Mouse (Mus musculus): ENCODE measurements around the gene Ggnbp2.
A peak's percentile ranks its signal among the peaks of the same experiment; 100 is the strongest.

Gene Ggnbp2

DNA sequence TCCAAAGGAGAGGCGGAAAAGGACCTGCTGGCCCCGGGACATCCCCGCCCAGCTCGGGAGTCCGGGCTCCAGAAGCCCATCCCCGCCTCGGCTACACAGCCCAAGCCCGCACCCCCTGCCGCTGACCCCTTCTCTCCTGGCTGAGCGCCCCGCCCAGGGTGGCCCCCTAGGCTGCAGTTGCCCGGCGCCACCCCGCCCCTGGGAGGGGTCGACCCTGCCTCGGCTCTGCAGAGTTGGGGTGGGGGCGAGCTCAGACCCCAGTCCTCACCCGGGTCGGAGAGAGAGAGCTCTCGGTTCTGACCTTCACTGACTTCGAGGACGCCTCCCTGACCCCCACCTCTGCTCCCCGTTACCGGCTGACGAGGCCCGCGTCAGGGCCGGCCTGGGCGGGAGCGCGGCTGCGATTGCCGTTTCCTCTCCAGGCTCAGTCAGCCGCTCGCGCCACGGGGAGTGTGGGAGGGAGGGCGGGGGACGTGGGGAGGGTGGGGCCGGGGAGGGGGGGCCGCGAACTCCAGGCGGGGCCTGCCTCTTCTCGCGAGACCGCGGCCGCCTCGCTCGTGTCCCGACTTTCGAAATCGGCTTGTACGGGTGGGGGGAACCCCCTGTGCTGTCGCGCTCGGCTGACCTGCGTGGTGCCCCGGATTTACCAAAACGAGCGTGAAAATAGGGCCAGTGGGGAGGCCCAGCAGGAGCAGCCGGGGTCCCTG lies at the start of gene Ggnbp2:
Gene Ggnbp2, minus strand, starts transcription at position 481 of the 707 bp plus-strand sequence.
- peak; percentile 95 for DNase-seq (ENCODE audit: low spot score)

DNA sequence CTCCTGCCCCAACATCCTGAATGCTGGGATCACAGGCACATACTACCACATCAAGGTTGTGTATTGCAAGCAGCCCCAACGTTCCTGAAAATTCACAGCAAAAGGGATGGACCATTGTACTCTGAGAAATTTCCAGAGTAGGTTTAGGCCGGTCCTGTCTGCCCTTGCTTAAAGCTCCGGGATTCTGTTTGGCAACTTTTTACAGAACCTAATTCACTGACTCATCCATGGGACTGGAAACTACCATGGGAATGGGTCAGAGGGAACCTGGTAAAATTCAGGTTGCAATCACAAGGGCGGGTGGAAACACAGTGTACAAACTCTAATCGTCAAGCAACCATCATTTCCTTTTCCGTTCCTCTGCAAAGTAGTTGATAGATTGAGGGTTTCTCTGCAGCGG lies 49.3 kb upstream of the Ggnbp2 start:
- DNase-seq (ENCODE audit: low spot score) = no peak

DNA sequence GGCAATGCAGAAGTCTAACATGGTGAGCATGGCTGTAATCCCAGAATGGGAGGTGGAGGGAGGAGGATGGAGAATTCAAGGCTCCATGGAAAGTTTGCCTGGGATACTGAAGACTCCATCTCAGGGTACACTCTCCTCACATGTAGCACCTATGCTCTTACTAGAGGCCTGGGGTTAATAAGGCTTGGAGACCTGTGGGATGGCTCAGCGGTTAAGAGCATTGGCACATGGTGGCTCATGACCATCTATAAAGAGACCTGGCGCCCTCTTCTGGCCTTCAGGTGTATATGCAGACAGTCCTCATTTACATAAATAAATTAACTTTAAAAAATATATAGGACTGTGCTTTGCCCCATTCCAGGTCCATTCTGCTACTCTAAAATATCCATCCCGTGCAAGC lies 48.7 kb upstream of the Ggnbp2 start:
- peak; percentile 25 for DNase-seq (ENCODE audit: low spot score)

DNA sequence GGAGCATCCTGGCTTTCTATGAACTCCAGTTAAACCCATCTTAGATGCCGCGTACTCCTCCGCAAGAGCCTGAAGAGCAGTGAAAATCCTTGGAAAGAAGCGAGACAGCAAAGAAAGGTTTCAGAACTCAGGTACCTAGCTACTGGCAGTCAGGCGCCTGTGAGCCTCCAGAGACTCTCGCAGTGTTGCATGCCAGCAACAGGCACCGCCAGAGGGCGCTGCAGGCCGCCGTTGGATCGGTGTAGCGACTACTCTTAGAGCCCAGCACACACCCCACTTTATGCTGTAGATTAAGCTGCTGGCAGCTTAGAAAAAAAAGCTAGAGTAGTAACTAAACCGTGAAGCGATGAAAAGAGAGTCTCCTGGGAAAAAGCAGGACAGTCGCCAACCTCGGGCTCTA lies 47.8 kb upstream of the Ggnbp2 start:
- DNase-seq (ENCODE audit: low spot score) = peak; percentile 84

DNA sequence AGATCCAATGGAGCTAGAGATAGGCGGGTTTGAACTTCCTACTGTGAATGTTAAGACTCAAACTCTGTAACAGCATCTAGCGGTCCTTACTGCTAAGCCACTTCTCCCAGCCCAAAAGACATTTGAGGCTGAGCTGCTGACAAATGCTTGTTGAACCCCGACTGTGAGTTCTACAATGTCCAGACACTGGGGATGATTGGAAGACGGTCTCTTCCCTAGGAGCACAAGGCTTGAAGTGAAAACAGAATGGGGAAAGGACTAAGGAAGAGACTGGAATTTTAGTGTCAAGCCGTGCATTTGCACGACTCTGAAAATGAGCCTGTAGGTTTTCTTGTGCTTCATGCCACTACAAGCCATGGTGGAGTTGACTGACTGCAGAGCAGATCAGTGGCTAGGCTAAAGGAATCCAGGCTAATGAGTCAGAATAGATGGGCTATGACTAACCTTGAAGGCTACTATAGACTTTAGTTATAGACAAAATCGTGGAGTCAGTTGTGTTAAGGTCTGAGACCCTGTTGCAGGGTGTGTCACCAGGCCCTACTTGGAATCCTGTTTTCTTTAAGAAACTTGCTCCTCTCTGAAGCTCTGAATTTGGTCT lies 46.2 kb upstream of the Ggnbp2 start:
- no peak for DNase-seq (ENCODE audit: low spot score)

DNA sequence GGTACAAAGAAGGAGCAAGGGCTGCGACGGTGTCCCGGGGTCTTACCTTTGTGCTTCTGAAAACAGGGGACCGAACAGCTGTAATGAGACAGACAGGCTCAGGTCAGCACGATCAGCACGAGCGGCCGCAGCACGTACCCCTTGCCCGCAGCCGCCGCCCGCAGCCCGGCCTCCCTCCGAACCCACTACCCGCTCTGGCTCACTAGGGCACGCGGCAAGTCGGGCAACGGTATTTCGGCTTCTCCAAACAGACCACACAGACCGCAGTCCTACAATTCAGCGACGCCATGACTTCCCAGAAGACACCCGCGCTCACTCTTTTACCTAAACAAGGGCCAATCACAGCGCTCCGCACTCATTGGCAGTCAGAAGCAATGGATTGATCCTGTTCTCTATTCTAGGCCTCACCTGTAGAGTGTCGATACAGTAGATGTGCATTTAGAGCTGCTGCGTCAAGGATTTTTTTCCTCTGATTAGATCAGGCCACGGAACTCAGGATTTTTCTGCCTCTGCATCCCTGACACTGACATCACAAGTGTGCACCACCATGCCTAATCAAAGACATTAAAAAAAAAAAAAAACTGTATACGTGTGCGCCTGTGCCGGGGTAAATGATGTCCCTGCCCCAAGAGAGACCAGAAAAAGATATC lies 45.6 kb upstream of the Ggnbp2 start, which contains the start of gene Znhit3:
Gene Znhit3, minus strand, starts transcription at position 314 of the 650 bp plus-strand sequence.
- DNase-seq (ENCODE audit: low spot score) = peak; percentile 89

DNA sequence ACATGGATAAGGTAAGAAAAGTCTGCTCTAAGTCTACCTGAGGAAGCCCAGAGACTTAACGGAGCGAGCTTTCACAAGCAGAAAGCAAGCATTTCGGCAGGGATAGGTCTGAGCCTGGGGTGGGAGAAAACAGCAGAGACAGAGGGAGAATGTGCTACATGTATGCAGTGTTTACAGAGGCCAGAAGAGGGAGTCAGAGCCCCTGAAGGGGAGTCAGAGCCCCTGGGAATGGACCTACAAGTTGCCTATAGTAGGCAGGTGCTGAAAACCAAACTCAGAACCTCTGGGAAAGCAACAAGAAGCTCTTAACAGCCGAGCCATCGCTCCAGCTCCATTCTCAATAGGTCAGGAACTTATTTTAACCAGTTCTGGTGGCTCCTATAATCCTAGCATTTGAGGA lies 44.1 kb upstream of the Ggnbp2 start:
- DNase-seq (ENCODE audit: low spot score) = no peak

DNA sequence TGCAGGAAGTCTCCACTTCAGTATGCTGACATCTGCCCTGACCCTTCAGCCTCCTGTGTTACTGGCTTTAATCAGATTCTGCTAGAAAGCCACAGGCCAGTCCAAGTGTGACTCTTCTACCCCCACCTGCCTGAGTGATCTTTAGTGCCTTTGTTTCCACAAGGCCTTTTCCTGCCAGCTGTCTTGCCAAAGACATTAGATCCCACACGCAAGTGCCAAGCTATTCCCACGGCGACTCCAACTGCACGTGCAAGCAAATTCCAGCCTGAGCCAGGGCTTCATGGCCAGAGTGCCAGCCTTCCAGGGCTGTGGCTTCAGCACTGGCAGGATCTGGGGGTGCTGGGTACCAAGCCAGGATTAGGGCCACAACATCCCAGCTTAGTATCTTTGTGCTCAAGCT lies 39.8 kb upstream of the Ggnbp2 start:
- no peak for DNase-seq (ENCODE audit: low spot score)

DNA sequence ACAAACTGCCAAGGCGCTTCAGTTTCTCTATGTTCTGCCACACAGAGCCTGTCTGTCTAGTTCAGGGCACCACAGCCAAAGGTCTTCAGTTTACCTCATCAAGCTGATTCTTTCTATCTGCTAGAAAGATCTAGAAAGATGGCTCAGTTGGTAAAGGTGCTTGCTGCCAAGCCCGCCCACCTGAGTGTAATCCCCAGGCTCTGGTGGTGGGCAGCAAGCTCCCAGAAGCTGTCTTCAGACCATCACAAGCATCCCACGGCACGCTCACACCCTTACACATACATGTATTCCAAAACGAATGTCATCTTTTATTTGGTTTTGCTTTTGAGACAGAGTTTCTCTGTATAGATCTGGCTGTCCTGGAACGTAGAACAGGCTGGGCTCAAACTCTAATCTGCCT lies 37.9 kb upstream of the Ggnbp2 start:
- no peak for DNase-seq (ENCODE audit: low spot score)

DNA sequence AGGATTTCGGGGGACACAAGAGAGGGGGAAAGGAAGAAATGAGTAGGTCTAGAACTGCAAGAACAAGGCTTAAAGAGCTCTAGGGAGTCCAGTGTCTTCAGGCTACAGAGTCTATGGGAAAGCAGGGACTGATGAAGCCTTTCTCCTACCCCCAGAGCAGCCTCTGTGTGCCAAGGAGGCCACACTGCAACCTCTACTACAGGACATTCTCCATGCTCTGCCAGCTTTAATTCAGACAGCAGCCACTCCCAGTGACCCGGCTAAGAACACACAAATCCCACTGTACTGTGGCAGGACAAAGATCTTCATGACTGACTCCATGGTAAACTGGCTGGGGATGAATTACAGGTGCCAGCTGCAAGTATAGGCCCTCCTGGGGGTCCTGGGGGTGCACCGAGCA lies 36.5 kb upstream of the Ggnbp2 start:
- no peak for DNase-seq (ENCODE audit: low spot score)

DNA sequence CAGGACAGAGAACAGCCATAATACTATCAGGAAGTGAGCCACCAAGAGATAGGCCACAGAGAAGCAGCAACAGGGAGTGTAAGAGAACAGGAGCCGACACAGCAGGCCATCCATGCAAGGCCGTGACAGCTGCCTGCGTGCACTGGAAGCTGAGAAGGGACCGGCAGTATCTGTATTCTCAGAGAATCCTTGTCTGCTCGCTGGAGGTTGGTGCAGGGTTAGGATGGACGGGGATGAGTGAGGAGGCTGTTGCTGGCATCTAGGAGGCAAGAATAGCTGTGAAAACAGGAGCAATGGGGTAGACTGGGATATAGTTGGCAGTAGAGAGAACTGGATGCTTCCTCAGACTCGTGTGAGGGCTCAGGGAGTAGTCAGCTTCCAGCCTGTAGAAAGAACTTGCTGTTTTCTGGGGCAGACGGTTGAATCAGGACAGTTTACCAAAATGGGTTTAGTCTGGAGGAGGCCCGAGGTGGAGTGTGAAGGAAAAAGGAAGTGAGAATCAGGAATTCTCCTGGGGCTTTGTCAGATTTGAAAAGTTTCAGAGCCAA lies 34.1 kb upstream of the Ggnbp2 start:
- DNase-seq (ENCODE audit: low spot score) = no peak

DNA sequence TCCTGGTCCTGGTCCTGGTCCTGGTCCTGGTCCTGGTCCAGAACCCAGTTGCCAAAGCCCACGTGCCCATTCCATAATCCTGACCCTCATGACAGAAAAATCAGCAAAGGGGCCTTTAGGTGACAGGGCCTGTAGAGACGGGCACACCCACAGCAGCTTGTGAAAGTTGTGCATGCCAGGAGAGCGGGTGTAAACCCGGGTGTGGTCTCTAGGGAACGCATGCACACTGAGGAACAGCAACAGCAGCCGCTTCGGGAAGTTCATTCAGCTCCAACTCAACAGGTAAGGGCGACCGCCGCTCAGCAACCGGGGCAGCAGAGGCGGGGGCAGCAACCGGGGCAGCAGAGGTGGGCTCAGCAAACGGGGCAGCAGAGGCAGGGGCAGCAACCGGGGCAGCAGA lies 22.5 kb upstream of the Ggnbp2 start:
- DNase-seq (ENCODE audit: low spot score) = no peak

DNA sequence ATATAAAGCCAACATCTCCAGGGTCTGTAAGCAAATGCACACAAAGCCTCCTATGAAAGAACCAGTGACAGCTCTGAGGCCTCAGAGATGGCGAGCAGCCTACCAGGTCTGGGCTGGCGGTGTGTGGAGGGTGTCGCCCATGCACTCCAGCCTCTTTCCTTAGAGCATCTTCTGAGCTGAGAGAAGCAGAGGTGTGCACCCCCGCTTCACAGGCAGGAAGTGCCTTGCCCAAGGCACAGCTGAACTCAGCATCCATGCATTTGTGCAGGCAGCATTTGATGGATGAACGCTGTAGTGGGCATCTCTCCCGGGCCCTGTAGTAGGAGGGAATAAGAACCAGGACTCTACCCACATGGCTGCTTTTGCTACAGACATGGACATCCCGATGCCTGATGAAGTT lies 21.1 kb upstream of the Ggnbp2 start:
- DNase-seq (ENCODE audit: low spot score) = no peak

DNA sequence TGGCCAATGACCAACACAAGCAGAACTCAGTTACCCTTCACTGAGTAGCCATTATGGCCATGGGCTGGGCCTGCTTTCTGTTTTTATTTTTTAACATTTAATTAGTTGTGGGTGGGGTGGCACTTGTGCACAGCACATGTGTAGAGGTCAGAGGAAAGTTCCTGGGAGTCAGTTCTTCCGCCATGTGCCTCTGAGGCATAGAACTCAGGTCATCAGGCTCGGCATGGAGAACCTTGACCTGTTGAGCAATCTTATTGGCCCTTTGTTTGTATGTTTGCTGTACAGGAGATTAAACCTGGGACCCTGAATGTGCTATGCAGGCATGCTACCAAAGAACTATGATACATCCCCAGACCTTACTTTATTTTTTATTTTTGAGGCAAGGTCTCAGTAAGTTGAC lies 18.9 kb upstream of the Ggnbp2 start:
- no peak for DNase-seq (ENCODE audit: low spot score)

DNA sequence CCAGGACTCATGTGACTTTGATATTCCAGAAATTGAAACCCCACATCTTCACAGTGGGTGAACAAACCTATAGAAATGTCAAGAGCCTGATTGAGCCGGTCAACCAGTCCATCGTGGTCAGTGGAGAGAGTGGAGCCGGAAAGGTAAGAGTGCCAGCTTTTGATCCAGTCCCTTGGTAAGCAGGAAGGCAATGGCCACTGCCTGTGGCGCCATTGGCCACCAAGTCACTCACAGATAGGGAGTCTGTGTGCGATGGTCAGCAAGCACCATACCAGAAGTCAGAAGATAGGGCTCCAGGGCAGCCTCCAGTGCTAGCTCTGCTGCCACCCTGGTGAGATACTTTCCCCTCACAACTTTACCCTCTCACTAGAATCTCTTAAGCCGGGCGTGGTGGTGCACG lies 17.4 kb upstream of the Ggnbp2 start:
- no peak for DNase-seq (ENCODE audit: low spot score)

DNA sequence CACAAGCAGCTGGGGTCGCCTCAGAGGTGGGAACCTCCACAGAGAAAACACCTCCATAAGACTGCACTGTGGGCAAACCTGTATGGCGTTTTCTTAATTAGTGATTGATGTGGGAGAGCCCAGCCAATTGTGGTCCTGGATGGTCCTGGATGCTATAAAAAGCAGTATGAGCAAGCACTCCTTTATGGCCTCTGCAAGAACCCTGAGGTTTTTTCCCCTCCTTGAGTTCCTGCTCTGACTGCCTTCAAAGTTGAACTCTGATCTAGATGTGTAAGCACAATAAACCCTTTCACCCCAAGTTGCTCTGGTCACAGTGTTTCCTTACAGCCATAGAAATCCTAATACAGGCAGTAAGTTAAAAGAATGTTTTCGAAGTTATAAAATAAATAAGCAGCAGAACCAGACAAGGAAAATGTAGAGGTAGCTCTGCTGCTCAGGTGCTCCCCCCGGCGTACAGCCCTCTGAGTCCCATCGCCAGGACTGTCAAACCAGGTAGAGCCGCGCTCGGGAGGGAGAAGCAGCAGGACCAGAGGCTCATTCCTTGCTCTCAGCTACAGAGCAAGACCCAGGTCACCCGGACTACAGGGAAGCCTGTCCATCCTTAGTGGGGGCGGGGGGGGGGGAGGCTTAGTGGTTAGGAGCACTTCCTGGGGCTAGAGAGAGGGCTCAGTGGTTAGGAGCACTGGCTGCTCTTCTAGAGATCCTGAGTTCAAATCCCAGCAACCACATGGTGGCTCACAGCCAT lies 16.3 kb upstream of the Ggnbp2 start:
- DNase-seq (ENCODE audit: low spot score) = no peak

DNA sequence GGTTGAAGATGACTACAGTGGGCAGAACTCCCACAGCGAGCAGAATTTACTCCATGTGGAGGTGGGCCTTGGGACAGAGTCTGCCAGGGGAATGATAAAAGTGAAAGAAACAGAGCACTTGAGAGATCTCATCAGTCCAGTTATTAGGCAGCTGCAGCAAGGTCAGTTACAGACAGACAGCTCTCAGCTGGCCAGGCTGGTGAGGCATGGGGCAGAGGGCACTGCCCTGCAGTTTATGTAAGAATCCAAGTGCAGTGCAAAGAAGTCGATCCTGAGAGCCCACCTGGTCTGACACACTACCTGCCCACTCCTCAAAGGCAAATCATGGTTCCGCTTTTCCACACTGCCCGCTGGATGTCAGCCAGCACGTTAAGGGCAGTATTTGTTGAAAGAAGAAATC lies 15.6 kb upstream of the Ggnbp2 start:
- no peak for DNase-seq (ENCODE audit: low spot score)

DNA sequence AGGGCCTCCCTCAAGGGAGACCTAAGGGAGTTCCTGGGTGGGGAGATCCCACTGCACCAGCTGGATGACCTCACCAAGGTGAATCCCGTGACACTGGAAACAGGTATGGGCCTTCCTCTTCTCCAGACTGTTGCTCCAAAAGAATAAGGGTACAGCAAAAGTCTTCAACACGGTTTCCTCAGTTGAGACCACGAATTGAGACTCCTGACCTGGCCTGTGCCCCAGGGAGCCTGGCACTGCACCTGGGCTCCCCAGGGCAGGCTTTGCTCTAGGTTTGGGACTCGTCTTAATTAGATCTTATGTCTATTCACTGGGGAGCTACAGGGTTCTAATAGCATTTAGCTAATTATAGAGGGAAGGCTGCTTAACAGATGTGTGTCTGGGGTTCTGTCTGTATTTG lies 14.6 kb upstream of the Ggnbp2 start:
- no peak for DNase-seq (ENCODE audit: low spot score)

DNA sequence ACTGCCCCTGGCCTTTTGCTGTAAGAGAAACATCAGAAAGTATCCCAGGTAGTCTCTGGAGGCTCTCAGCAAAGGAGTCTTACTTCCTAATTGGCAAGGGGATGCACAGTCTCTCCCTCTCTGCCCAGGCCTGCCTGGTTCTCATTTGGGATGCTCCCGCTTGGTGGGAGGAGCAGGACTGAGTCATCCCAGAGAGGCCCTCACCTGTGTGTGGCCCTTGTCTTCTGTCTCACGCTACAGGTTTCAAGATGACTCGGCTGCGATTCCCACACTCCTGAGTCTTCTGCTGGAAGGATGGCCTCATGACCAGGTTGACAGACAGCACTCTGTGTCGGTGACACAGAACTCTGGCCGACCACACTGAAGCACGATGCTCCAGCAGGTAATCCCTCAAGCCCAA lies 11.7 kb upstream of the Ggnbp2 start:
- DNase-seq (ENCODE audit: low spot score) = no peak

DNA sequence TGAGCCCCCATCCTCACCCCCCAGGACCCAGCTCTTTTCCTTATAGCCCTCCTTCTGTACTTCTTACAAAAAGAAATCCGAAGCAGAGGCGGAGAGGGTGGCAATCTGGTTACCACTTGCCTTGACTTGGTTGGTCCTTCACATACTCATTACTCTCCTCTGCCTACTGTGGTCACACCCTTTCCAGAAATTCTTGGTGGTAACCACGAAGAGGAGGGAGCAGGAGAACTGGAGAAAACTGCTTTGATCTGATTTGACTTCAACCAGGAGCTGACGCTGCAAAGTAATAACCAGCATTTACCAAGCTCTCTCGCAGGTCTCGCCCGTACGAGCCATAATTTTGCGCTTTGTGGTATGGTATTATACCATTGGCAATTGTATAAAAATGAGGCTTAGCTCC lies 10.4 kb upstream of the Ggnbp2 start:
- DNase-seq (ENCODE audit: low spot score) = no peak

DNA sequence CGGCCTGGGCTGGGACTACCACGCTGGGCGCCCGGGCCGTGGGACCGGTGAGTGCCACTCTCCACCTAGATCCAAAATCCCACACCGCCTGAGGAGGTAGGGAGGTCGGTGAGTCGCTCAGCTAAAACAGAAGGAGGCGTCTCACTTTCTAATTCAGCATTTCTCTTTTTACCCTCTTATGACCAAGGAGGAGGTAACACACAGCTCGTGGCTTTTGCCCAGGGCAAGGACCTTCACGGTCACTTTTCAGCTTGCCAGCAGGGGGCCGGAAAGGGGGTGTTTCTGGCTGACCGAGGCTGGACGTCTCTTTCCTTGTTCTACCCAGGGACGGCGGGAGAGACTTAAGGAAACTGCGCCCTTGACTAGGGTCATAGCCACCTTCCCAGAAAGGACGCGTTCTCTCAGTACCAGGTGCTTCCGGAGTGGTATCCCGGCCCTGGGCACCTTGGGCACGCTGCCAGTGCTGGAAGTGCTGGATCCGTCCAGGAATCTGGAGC lies 9.9 kb upstream of the Ggnbp2 start:
- peak; percentile 53 for DNase-seq (ENCODE audit: low spot score)

DNA sequence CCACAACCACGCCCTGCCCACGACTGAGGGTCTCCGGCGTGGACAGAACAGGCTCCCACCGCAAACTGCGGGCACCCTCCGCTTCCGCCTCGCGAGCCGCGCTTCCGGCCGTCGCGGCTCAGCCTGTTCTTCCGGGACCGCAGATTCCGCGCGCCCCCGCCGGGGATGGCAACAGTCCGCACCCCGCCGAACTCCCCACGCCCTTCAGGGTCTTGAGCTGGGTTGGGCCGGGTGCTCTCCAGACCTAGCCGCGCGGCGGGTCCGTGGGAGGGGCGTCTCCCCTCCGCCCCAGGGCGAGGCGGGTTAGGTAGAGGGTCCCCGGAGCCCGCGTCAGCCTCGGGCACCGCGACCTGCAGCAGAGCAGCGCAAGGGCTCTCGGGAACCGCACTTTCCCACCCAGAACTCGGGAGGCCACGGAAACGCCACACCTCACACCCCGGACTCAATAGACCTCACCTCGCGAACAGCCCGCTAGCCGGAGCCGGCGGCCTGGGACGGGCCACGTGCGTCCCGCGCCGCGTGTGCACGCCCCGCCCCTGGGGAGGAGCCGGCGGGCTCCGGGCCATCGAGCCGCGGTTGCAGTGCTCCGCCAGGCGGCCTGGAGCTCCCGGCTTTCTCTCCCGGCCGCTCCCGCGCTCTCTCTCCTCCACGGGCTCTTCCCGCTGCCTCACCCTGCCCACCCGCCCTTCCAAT lies 9.3 kb upstream of the Ggnbp2 start, which contains the start of the genes Myo19 and Pigw:
Gene Myo19, plus strand, starts transcription at position 377 of the 693 bp plus-strand sequence.
Gene Pigw, minus strand, starts transcription at position 514 of the 693 bp plus-strand sequence.
- peak; percentile 80 for DNase-seq (ENCODE audit: low spot score)

Data from lung, postnatal 25 days (tissue).